Mouse (Mus musculus) kidney, adult 11 months (tissue): ENCODE data around the gene Tspan6.

Experiments
- DNase-seq: peaks from one replicate; pipeline ENCODE4 v3.0.0; 2022

Gene Tspan6

GRCm38 (mm10) chrX:133898014-133898542 lies at the start of gene Tspan6:
Gene Tspan6 (minus strand): TSS chrX:133898429.
- peak; percentile 58 for DNase-seq

- DNase-seq, result peak; percentile 54
Measured at GRCm38 (mm10) chrX:133947427-133947826, 49.2 kb upstream of the Tspan6 start.

GRCm38 (mm10) chrX:133939561-133939960 lies 41.3 kb upstream of the Tspan6 start:
- DNase-seq, result no peak

GRCm38 (mm10) chrX:133936605-133937225 lies 38.5 kb upstream of the Tspan6 start:
- no peak for DNase-seq

GRCm38 (mm10) chrX:133931302-133932013 lies 33.2 kb upstream of the Tspan6 start:
- no peak for DNase-seq

GRCm38 (mm10) chrX:133926760-133927159 lies 28.5 kb upstream of the Tspan6 start:
- DNase-seq, result no peak

- no peak for DNase-seq
Measured at GRCm38 (mm10) chrX:133921187-133921586, 23.0 kb upstream of the Tspan6 start.

- no peak for DNase-seq
Measured at GRCm38 (mm10) chrX:133914219-133914618, 16.0 kb upstream of the Tspan6 start.

GRCm38 (mm10) chrX:133913006-133913405 lies 14.8 kb upstream of the Tspan6 start:
- DNase-seq, result no peak

- peak; percentile 30 for DNase-seq
Measured at GRCm38 (mm10) chrX:133911397-133912103, 13.3 kb upstream of the Tspan6 start.

GRCm38 (mm10) chrX:133908261-133908660 lies 10.0 kb upstream of the Tspan6 start, which contains the start of gene Srpx2:
Gene Srpx2 (plus strand): TSS chrX:133908426.
- no peak for DNase-seq

GRCm38 (mm10) chrX:133888111-133888510 lies 10.1 kb downstream of the Tspan6 start:
- DNase-seq, result no peak

- DNase-seq, result no peak
Measured at GRCm38 (mm10) chrX:133887308-133887707, 10.9 kb downstream of the Tspan6 start.

- no peak for DNase-seq
Measured at GRCm38 (mm10) chrX:133869743-133870142, 28.5 kb downstream of the Tspan6 start.

GRCm38 (mm10) chrX:133853637-133854036 lies 44.6 kb downstream of the Tspan6 start:
- DNase-seq, result no peak

GRCm38 (mm10) chrX:133850680-133851079 lies 47.5 kb downstream of the Tspan6 start, which contains the start of gene Tnmd:
Gene Tnmd (plus strand): TSS chrX:133850980.
- DNase-seq, result no peak
